Mouse (Mus musculus) lung, postnatal 14 days (tissue): ENCODE results near the gene Aip.
A peak's percentile ranks its signal among the peaks of the same experiment; 100 is the strongest.

ENCODE experiments used
- DNase-seq: peaks from one replicate; pipeline ENCODE4 v3.0.0; 2021

Gene Aip

DNA sequence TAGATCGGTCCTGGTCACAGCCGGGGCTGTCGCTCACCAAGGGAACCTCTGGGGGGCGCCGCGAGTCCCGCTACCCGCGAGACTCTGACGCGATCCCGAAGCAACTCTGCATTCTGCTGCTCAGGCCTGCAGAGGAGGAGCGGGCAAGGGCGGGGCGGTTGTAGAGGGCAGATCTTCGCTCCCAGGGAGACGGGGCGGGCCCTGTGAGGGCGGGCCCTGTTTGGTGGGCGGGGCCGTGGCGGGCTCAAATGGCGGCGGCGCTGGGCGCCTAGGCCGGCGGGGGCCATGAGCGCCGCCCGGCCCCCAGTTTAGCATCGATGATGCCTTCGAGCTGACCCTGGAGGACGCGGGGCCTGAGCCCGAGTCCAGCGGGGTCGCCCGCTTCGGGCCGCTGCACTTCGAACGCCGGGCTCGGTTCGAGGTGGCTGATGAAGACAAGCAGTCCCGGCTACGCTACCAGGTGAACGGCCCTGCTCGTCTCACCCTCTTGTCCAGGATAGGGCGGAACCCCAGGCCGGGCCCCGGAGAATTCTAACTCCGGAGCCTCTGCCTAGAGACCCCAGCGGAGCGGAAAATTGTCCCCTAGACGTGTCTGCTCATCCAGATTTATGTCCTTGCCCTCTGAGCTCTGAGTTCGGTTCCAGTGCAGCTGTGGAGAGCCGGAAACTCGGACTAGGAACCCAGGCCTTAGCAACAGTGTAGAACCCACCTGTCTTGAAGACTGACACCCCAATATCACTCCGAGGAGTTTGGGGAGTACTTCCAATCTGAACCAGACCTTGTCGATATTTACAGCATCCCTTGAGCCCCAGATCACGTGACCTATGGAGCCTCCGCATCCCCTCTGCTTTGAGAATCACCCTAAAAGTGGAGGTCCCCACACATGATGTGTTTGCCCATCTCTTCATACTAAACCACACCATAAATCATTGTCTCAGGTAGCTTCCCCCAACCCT lies at the start of gene Aip:
Gene Aip, minus strand, starts transcription at position 118 of the 956 bp plus-strand sequence.
- DNase-seq = peak; percentile 99

DNA sequence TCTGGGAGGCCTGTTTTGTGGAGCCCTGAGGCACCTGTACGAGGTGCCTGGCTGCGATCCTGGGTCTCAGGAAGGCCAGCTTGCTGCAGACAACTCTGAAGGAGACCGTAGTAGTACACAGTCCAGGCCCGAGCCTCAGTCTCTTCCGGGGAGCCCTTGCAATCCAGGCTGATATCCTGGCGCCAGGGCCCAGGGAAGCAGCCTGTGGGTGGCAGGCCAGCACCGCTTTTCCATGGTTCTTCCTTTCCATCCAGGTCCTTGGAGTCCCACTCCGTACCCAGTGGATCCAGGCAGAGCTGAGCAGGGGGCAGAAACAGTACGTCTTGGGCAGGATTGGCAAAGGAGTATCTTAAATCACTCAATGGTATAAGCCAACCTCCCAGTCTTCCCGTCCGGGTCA lies 47.3 kb upstream of the Aip start:
- no peak for DNase-seq

DNA sequence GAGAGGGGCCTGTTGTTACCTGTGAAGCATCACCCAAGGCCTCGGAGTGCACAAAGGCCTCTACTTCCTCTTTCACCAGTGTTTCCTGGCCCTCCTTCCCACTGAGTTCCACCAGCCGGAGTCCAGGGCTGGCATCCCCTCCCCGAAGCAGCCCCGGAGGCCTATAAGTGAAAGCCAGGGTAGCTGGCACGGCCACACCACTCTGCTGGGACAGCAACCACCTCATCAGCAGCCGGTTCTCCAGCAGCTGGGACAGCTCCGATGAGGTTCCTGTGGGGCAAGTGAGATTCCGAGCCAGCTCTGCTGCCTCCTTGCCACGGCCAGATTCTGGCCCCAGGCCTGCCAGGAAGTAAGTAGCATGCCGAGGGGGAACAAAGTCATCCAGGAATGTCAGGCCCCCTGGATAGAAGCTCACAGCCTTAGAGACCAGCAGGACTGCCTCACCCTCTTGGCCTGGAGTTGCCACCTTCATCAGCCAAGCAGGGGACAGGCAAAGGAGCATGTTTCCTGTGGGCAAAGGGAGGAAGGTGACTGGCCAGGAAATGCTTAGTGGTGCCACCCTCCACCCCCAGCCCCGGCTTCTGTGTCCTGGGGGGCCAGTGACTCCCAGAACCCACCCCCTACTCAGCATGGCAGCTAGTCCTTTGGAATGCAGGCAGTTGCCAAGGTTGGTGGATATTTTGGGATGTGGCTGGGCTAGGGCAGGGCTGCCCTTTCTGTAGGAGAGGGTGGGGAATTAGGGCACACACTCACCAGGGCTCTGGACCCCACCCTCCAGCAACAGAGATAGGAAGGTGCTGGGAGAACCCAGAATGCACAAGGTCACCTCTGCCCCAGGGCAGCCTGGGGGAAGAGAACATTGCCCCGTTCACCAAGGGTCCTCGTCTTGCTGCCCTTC lies 46.0 kb upstream of the Aip start:
- peak; percentile 44 for DNase-seq

- DNase-seq = no peak
Measured at GRCm38 (mm10) chr19:4170723-4171392, 45.2 kb upstream of the Aip start.

DNA sequence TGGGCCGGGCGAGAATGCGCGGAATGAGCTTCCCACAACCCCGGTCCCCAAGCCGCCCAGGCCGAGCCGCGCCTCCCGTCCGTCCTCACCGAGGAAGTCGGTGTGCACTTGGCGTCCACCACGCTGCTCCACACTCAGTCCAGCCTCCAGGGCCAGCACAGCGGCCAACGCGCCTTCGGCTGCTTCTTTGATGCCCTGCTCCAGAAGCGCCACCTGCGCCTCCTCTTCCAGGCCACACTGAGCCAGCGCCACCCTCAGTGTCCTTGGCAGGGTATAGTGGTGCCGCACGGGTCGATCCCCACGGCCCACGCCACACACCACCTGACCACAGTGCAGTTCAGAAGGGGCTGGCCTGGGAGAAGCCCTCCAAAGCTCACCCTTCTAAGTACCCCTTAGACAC lies 44.2 kb upstream of the Aip start:
- no peak for DNase-seq

GRCm38 (mm10) chr19:4169378-4169784 lies 43.7 kb upstream of the Aip start:
- peak; percentile 100 for DNase-seq

- DNase-seq = no peak
Measured at GRCm38 (mm10) chr19:4166678-4167476, 41.2 kb upstream of the Aip start.

GRCm38 (mm10) chr19:4164721-4165120 lies 39.1 kb upstream of the Aip start:
- DNase-seq = no peak

GRCm38 (mm10) chr19:4164100-4164499 lies 38.4 kb upstream of the Aip start:
- no peak for DNase-seq

DNA sequence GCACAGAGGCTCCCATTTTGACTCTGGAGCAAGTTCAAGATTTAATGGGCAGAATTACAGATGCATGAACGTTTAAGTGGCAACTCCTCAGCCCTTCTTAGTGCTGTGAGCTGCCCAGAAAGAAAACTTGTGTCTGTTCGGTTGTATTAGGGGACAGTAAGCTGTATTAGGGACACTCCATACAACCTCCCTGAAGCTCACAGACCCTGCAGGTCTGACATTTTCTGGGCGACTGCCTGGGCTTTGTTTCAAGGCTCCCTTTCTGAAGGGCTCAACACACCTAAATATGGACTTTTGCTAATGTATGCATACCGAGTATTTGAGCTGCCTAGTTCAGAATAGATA lies 37.9 kb upstream of the Aip start:
- no peak for DNase-seq

DNA sequence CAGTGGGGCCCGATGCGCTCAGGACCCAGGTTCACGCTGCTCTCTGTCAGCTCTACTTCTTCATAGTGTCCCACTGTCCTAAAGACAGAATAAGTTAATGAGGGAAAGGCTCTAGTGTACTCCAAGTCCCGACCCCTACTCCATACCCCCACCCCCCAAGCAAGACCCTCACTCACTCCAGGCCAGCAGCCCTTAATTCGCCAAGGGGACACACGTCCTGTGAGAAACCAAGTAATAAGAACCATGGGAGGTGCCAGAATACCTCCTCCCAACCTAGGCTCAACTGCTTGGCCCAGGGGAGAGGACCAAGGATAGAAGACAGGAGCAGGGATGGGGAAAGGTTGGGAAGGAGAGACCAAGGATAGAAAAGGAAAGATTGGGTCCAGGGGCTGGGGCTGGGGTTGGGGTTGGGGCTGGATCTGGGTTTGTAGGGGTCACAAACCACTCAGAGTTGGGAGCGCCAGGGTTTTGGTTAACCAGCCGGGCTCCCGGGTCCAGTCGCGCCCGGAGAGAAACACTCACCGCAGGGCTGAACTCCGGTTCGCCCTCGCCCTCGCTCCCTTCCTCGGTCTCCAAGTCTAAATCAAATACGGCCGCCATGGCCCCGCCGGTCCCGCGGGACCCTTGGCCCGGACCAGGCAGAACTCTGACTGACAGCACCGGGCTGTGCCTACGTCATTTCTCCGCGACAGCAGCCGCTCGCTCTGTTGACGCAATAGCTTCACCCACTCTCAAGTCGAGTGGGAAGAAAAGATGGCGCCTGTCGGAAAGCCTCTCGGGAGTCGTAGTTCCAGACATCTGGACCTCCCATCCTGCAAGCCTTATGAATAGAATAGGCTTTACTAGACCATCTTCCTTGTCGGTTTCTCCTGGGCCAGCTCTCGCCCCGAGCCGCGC lies 37.2 kb upstream of the Aip start, which contains the start of gene Rps6kb2:
Gene Rps6kb2, minus strand, starts transcription at position 709 of the 897 bp plus-strand sequence.
- peak; percentile 97 for DNase-seq

DNA sequence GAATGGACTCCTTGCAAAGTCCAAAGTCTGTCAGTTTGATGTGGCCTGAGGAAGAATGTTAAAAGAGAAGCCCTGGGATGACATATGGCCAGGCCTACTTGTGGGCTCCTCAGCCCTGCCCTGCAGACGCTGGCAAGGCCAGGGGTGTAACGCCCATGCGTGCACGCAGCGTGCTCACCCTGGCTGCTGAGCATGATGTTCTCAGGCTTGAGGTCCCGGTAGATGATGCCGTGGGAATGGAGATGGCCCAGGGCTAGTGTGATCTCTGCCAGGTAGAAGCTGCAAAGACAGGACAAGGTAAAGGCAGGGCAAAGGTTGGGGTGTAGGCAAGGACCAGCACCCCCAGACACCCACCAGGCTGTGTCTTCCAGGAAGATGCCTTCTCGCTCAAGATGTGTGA lies 33.4 kb upstream of the Aip start:
- DNase-seq = no peak

DNA sequence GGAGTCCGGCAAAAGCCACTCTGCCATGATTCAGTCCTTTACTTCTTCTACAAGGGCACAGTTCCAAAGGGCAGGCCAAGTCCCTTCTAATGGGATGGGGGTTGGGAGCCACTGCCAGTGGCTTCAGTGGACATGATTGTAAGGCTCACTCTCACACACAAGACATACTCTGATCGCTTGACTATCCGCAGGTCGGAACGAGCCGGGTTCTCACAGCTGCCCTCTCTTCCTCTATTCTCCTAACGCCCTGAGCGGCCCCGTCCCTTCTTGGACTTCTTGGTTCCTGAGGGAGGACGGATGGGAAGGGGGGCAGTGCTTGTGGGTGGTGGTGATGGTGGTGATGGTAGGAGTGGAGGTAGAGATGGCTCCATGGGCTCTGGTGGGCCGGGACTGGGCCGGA lies 31.1 kb upstream of the Aip start:
- no peak for DNase-seq

- no peak for DNase-seq
Measured at GRCm38 (mm10) chr19:4156073-4156579, 30.5 kb upstream of the Aip start.

DNA sequence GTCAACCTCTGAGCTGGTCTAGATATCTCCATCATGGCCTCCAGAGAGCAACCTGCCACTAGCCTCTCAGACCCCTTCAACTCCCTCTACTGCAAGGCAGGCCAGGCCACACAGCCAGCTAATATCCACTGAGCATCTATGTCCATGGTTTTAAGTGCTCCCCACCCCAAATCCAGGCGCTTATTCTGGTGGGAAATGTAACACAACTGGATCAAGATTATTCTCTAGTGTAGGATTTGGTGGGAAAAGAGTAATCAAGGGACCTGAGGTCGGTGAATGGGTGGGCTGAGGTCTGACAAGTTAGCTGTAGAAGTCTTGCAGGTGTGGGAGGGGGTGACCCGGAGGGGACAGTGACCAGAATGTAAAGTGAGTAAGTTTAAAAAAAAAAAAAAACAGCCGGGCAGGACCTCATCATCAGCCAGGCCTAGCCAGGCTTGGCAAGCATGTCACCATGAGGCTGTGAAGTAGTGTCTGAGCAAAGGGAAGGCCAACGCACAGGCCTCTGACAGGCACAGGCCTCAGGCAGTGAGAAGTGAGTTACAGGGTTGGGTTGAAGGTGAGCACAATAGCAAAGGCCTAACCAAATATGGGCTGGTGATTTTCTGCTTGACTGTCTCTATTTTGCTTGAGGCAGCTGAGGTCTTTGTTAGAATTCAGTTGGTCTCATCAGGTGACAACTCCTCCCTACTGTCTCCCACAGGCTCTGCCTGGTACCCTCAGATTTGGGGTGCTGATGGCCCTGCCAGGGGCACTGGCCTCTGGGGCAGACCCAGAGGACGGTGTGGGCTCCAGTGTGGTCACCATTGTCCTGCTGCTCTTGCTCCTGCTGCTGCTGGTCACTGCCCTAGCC lies 29.8 kb upstream of the Aip start:
- DNase-seq = no peak

GRCm38 (mm10) chr19:4154437-4155222 lies 29.0 kb upstream of the Aip start:
- no peak for DNase-seq

- DNase-seq = no peak
Measured at GRCm38 (mm10) chr19:4153232-4153654, 27.6 kb upstream of the Aip start, which contains the start of gene Ptprcap. Ptprcap (plus strand) TSS chr19:4153604.

- DNase-seq = no peak
Measured at GRCm38 (mm10) chr19:4152445-4153231, 27.0 kb upstream of the Aip start.
